Mouse (Mus musculus): ENCODE data around the gene Ifnar2.
"Not testable (repeated sequence)": the region's sequence is repeated elsewhere in the genome, so short reads cannot be mapped to it uniquely, and the experiment has no call there.

Ifnar2 gene

GRCm38 (mm10) chr16:91428259-91428865, 55.8 kb downstream of the Ifnar2 start:
- DNase-seq (ENCODE audit: low spot score), result no peak

- DNase-seq (ENCODE audit: low spot score), result no peak
Measured at GRCm38 (mm10) chr16:91432720-91433328, 60.2 kb downstream of the Ifnar2 start.

GRCm38 (mm10) chr16:91433329-91433933, 60.8 kb downstream of the Ifnar2 start:
- peak; percentile 58 for DNase-seq (ENCODE audit: low spot score)

- no peak for DNase-seq (ENCODE audit: low spot score)
Measured at GRCm38 (mm10) chr16:91434119-91434518, 61.5 kb downstream of the Ifnar2 start.

- no peak for DNase-seq (ENCODE audit: low spot score)
Measured at GRCm38 (mm10) chr16:91438081-91438480, 65.5 kb downstream of the Ifnar2 start.

GRCm38 (mm10) chr16:91438599-91438998, 66.0 kb downstream of the Ifnar2 start:
- DNase-seq (ENCODE audit: low spot score), result not testable (repeated sequence)

DNA sequence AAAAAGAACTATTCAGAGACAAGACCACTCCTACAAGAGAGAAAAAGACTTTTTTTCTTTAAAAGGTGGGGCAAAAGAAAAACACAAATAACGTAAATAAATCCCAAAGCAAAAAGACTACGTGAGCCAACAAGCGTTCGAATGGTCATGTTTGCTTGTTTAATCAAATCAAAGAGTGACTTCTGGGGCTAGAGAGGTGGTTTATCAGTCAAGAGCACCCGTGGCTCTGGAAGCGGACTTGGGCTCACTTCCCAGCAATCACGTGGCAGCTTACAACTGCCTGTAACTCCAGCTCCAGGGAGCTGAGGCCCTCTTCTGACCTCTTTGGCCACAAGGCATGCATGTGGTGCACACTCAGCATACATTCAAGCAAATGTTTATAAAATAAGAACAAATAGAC, 68.8 kb downstream of the Ifnar2 start:
- DNase-seq (ENCODE audit: low spot score), result no peak

DNA sequence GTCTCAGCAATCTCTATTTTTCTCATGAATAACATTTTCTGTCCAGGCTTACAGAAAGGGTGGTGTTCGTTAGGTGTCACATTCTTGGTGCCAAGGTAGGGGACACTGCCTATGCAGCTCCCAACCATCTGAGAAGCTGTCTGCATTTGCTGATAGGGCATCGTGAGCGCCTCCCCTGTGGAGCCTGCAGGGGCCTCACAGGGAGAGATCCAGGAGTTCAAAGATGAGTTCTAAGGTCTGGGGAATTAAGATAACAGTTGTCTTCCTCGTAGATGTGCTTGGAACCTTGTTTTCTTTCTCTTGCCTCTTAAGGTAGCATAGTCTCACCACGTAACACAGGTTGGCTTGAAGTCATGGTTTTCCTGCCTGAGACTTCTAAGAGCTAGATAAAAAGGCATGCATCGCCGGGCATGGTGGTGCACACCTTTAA, 69.2 kb downstream of the Ifnar2 start:
- DNase-seq (ENCODE audit: low spot score), result peak; percentile 52

- DNase-seq (ENCODE audit: low spot score), result peak; percentile 79
Measured at GRCm38 (mm10) chr16:91442446-91442845, 69.9 kb downstream of the Ifnar2 start.

GRCm38 (mm10) chr16:91443211-91443611, 70.6 kb downstream of the Ifnar2 start:
- DNase-seq (ENCODE audit: low spot score), result peak; percentile 69

DNA sequence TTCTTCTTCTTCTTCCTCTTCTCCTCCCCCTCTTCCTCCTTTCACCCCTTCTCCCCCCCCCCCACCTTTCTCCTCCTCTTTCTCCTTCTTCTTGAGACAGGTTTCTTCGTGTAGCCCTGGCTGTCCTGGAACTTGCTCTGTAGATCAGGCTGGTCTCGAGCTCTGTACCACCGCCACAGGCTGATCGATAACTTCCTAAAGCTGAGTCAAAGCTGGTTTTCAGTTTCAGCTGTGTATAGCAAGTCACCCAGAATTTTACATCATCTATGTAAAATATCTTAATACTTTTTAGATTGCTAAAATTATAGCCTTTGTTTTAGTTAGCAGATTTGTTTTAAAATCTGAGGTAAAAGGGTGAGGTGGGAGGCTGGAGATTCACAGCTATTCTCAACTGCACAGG, 72.3 kb downstream of the Ifnar2 start:
- no peak for DNase-seq (ENCODE audit: low spot score)

DNA sequence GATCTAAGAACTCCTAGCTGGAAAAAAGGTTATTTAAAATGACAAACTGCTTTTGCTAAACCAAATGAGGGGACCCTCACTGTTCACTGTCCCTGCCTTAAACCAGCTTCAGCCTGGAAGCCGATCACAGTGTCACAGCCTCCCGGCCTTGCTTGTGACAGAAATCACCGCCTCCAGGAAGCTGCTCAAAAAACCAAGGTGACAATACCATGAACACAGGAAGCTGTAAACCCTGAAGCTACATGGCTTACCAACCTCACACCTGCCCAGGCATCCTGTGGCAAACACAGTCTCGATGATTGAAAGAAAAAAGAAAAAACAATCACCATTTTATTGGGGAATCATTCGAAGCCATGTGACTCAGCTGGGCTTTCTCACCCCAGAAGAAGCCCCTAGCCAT, 73.0 kb downstream of the Ifnar2 start:
- peak; percentile 85 for DNase-seq (ENCODE audit: low spot score)

- DNase-seq (ENCODE audit: low spot score), result no peak
Measured at GRCm38 (mm10) chr16:91446778-91447511, 74.4 kb downstream of the Ifnar2 start.

GRCm38 (mm10) chr16:91447512-91447900, 74.9 kb downstream of the Ifnar2 start:
- DNase-seq (ENCODE audit: low spot score), result no peak

GRCm38 (mm10) chr16:91448088-91448487, 75.5 kb downstream of the Ifnar2 start:
- peak; percentile 61 for DNase-seq (ENCODE audit: low spot score)

DNA sequence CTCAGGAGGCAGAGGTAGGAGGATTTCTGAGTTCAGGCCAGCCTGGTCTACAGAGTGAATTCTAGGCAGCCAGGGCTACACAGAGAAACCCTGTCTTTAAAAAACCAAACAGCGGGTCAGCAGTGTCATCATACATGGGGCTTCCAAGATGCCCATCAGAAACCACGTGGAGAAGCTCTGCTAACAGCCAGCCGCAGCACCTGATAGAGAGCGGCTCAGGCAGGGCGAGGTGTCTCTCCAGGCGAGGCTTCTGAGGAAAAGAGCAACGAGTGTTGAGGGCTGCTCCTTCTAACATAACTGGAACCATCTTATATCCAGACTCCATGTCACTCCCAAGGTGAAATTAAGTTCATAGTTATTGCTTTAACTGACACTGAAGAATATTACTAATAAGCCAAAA, 76.3 kb downstream of the Ifnar2 start:
- DNase-seq (ENCODE audit: low spot score), result no peak

DNA sequence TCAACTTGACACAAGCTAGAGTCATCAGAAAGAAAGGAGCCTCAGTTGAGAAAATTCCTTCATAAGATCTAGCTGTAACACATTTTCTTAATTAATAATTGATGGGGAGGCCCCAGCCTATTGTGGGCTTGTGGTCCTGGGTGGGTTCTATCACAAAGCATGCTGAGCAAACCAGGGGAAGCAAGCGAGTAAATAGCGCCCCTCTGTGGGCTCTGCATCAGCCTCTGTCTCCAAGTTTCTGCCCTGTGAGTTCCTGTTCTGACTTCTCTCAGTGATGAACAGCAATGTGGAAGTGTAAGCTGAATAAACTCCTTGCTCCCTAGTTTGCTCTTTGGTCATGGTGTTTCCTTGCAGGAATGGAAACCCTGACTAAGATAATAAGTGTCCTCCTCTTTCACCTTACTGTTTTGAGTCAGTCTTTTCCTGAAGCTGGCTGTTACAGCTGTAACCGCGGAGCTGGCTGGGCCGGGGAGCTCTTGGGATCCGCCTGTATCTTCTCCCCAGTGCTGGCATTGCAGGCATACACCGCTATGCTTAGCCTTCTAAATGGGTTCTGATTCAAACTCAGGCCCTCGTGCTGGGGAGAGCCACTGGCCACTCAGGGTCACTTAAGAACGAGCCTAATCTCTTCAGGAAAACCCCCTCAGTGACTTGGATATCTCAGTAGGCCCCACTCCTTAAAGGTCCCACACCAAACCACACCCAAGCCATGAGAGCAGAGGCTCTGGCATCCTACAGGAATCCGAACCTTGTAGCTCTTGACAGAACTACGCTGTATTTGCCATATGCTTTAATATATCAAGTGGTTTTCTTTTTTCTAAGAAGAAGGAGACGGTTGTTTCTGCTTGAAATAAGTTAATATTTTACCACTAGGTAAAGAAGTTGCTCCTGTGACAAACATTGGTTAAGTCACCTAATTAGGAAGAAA, 77.8 kb downstream of the Ifnar2 start:
- DNase-seq (ENCODE audit: low spot score), result no peak

- DNase-seq (ENCODE audit: low spot score), result no peak
Measured at GRCm38 (mm10) chr16:91451949-91452348, 79.4 kb downstream of the Ifnar2 start.

- no peak for DNase-seq (ENCODE audit: low spot score)
Measured at GRCm38 (mm10) chr16:91452363-91452896, 79.8 kb downstream of the Ifnar2 start.

Measured in T-cell, adult 2 months (primary cell).